Mouse (Mus musculus): ENCODE results near the gene Ccrl2.

DNA sequence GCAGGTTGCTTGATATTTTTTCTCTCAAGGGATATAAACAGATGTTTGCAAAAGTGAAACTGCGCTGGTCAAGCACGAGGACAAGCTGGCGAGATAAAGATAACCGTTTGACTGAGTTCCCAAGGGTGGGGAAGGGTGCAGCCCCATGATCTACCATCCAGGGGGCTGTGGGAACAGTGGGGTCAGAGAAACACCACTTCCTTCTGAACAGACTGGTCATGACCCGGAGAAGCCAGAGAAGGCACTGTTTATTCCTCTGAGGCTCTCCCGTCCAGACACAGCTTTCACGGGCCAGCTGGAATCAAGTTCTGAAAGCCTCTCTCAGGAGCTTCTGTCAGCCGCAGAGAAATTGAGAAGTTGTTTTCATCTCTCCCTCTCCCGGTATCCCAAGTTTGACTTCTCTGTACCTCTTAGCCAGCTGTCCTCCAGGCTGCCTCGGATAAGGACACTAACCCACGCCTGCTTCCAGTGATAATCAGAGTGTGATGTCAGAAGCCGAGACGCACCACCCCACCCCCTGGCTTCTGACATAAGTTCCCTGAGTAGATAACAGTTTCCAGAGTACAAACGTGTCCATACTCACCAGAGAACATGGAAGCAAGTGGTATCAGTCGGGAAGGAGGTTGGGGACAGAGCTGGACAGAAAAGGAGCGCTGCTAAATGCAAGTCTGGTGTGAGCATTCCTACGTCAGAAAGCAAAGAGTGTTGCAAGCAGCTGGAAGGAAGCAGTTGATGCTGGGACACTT is at the start of gene Ccrl2:
- TF ChIP-seq CTCF (IDR thresholded peaks at IDR 0.05; ENCODE audit: low read depth, low read length) (no peak), POLR2A (IDR thresholded peaks at IDR 0.05; ENCODE audit: insufficient read depth, low read length) (no peak), EP300 (IDR thresholded peaks at IDR 0.05; ENCODE audit: insufficient read depth, low read depth, low read length) (no peak)

Measured in ES-Bruce4 (cell line).